Mouse (Mus musculus) right cerebral cortex, adult 2 months (tissue): Measurements from ENCODE around the gene Gm7849.
"Not testable (repeated sequence)": the region's sequence is repeated elsewhere in the genome, so short reads cannot be mapped to it uniquely, and the experiment has no call there.

ENCODE experiments used
- DNase-seq, 2 experiments: peaks; one replicate each; pipeline ENCODE4 v3.0.0; 2021 to 2022; ENCODE audit warnings: low spot score in 2 of 2

Gm7849 gene

GRCm38 (mm10) chr8:21456460-21456859 is at the start of gene Gm7849:
Gm7849 (minus strand) TSS chr8:21456560.
- DNase-seq: not testable (repeated sequence)

GRCm38 (mm10) chr8:21427111-21427510 is 29.2 kb downstream of the Gm7849 start, which contains the start of gene Defa36:
Defa36 (plus strand) TSS chr8:21427411.
- DNase-seq: not testable (repeated sequence)
